Mouse (Mus musculus) cortical plate, adult 2 months (tissue): Measurements from ENCODE around the gene Chmp5. TPM values are rescaled to one million over a fixed set of nuclear protein-coding genes. Genes with fewer than 3 reads are reported as not detected.

Experiments used
- H3K27ac ChIP-seq: fragments of 200-500 bp; 2 replicates; pipeline ENCODE4 v1.5.1; 2012; ENCODE audit warnings: low read length, control low read depth, inconsistent platforms; ENCODE audit not compliant: insufficient read depth
- H3K4me1 ChIP-seq: fragments of 200-500 bp; 2 replicates; pipeline ENCODE4 v1.6.1; 2011; ENCODE audit warnings: low read length; ENCODE audit not compliant: control insufficient read depth, insufficient read depth
- H3K4me3 ChIP-seq: fragments of 200-500 bp; 2 replicates; pipeline ENCODE4 v1.5.1; 2011; ENCODE audit warnings: mild to moderate bottlenecking, low read length, control low read depth; ENCODE audit not compliant: insufficient read depth
- CTCF ChIP-seq: fragments of 200-500 bp; IDR thresholded peaks from 2 replicates; pipeline ENCODE4 v1.5.1; 2011; ENCODE audit warnings: mild to moderate bottlenecking, control low read depth, low read length; ENCODE audit not compliant: insufficient read depth; ENCODE audit errors: extremely low read depth
- POLR2A ChIP-seq: fragments of 200-500 bp; IDR thresholded peaks from 2 replicates; pipeline ENCODE4 v1.6.1; 2011; ENCODE audit warnings: mild to moderate bottlenecking, low read length, control low read depth; ENCODE audit not compliant: insufficient read depth; ENCODE audit errors: extremely low read depth
- polyA plus RNA-seq: library from polyadenylated mRNA; depleted of rRNA; stranded (reverse); fragments of >200 nt; gene quantifications from 2 replicates; pipeline ENCODE4 v1.2.3, GENCODE M21; 2012; rRNA removed

Chmp5 gene
- 102 and 106 TPM in 2 replicates for polyA plus RNA-seq

- Histone ChIP-seq H3K4me3 (peak within 1 kb of the TSS; percentile 72), H3K27ac (no peak within 1 kb of the TSS), H3K4me1 (peaks cover 5% of the 10 kb centered on the region)
- peak; percentile 81 for TF ChIP-seq POLR2A
- TF ChIP-seq CTCF: no peak
Measured at GRCm38 (mm10) chr4:40948160-40948708, at the start of gene Chmp5, which contains the start of gene Bag1. Chmp5 (plus strand) TSS chr4:40948407. Bag1 (minus strand) TSS chr4:40948294.

- TF ChIP-seq POLR2A (no peak), CTCF (no peak)
- no peak overlapping the region for H3K27ac ChIP-seq
- H3K4me3 ChIP-seq: no peak overlapping the region
- H3K4me1 ChIP-seq: no peaks in the 10 kb centered on the region
Measured at GRCm38 (mm10) chr4:40898476-40899044, 49.6 kb upstream of the Chmp5 start.

GRCm38 (mm10) chr4:40899264-40899663 is 48.9 kb upstream of the Chmp5 start:
- TF ChIP-seq POLR2A (no peak), CTCF (no peak)
- no peak overlapping the region for H3K27ac ChIP-seq
- no peak overlapping the region for H3K4me3 ChIP-seq
- no peaks in the 10 kb centered on the region for H3K4me1 ChIP-seq

GRCm38 (mm10) chr4:40900071-40900470 is 48.1 kb upstream of the Chmp5 start:
- Histone ChIP-seq H3K4me1 (no peaks in the 10 kb centered on the region), H3K4me3 (no peak overlapping the region), H3K27ac (no peak overlapping the region)
- no peak for TF ChIP-seq CTCF

GRCm38 (mm10) chr4:40900612-40901011 is 47.6 kb upstream of the Chmp5 start:
- H3K27ac ChIP-seq: no peak overlapping the region
- no peak overlapping the region for H3K4me3 ChIP-seq
- H3K4me1 ChIP-seq: no peaks in the 10 kb centered on the region
- TF ChIP-seq CTCF (no peak), POLR2A (no peak)

GRCm38 (mm10) chr4:40906298-40906697 is 41.9 kb upstream of the Chmp5 start:
- H3K4me3 ChIP-seq: no peak overlapping the region
- TF ChIP-seq POLR2A: no peak
- peak; percentile 22; the same call in 1 of the 2 replicates for TF ChIP-seq CTCF
- H3K27ac ChIP-seq: no peak overlapping the region
- H3K4me1 ChIP-seq: no peaks in the 10 kb centered on the region

GRCm38 (mm10) chr4:40908261-40908969 is 39.8 kb upstream of the Chmp5 start:
- Histone ChIP-seq H3K4me1 (no peaks in the 10 kb centered on the region), H3K4me3 (no peak overlapping the region), H3K27ac (no peak overlapping the region)
- TF ChIP-seq CTCF (no peak), POLR2A (no peak)

- Histone ChIP-seq H3K4me3 (no peak overlapping the region), H3K27ac (no peak overlapping the region), H3K4me1 (no peaks in the 10 kb centered on the region)
- TF ChIP-seq POLR2A (no peak), CTCF (no peak)
Measured at GRCm38 (mm10) chr4:40914287-40914867, 33.8 kb upstream of the Chmp5 start.

- Histone ChIP-seq H3K27ac (no peak overlapping the region), H3K4me1 (peaks cover 2% of the 10 kb centered on the region; the same call in 1 of the 2 replicates), H3K4me3 (no peak overlapping the region)
- TF ChIP-seq CTCF (no peak), POLR2A (no peak)
Measured at GRCm38 (mm10) chr4:40915947-40916346, 32.3 kb upstream of the Chmp5 start.

GRCm38 (mm10) chr4:40916592-40917155 is 31.5 kb upstream of the Chmp5 start:
- no peak overlapping the region for H3K4me3 ChIP-seq
- peaks cover 4% of the 10 kb centered on the region for H3K4me1 ChIP-seq
- H3K27ac ChIP-seq: no peak overlapping the region
- no peak for TF ChIP-seq POLR2A
- TF ChIP-seq CTCF: no peak
